Mouse (Mus musculus): ENCODE measurements around the gene Slc6a16.

Slc6a16 gene

DNA sequence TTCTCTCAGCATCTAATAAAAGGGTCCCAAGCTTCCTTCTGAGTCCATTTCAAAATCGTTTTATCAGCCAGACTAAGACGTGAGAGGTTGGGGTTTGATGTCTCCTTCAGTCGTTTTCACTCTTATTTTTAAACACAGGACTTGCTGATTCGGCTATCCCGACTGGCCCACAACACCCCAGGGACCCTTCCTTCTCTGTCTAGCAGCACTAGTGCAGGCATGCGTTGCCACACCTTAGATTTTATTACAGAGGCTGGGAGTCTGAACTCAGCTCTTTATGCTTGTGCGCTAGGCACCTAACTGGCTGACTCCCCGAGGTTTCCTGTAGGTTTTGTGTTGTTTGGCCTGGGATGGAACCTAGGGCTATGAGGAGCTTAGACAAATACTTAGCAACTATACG lies 72.6 kb downstream of the Slc6a16 start:
- DNase-seq, result no peak

GRCm38 (mm10) chr7:45315182-45315701 lies 74.4 kb downstream of the Slc6a16 start:
- no peak for DNase-seq

- DNase-seq, result no peak
Measured at GRCm38 (mm10) chr7:45316536-45316935, 75.7 kb downstream of the Slc6a16 start.

DNA sequence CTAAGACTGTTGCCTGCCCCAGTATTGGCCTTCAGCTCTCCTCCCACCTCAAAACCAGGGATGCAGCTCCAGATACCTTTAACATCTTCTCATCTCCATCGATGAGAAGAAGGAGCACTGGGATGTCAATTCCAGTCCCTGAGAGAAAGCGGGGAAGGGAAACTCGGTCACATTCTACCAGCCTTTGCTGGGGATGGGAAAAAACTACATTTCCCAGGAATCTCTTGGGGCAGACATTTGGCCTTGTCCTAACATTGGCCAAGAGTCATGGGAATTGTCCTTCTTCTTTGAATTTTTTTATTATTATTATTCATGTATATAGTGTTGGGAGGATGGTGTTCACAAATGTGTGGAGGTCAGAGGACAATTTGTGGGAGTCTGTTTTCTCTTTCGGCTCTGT lies 81.4 kb downstream of the Slc6a16 start:
- no peak for DNase-seq

Measured in cerebellum, adult 18-20 months (tissue).